Mouse (Mus musculus): ENCODE data around the gene Tspo. TPM values are rescaled to one million over a fixed set of nuclear protein-coding genes. Genes with fewer than 3 reads are reported as not detected.
A peak's percentile ranks its signal among the peaks of the same experiment; 100 is the strongest.

Gene Tspo
- 116 and 132 TPM in 2 replicates for polyA plus RNA-seq (2015; fragmentation: Nextera tagmentation; extraction: Ambion mirVana)

DNA sequence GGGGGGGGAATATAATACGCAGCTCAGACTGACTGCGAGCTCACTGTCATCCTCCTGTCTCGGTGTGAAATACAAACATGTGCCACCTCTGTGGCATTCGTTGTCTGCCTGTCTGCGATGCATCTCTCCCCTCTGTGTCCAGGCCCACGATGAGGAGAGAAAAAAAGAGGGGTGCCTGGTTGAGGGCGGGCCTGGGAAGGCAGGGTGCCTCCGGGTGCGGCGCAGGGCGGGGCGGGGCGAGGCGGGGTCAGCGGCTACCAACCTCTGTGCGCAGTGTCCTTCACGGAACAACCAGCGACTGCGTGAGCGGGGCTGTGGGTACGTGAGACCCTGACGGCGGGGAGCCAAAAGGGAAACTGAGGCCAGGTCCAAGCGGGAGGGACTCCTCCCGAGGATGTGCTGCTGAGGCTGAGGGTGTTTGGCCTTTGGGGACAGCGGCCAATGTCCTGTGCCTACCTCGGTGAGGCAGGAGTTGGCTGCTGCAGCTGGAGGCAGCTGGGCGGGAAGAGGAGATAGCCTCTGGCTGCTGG, at the start of gene Tspo, which contains the start of gene Mcat:
TSS of gene Tspo (plus strand) at position 266 of the 530 bp plus-strand sequence.
TSS of gene Mcat (minus strand) at position 461 of the 530 bp plus-strand sequence.
- H3K4me3 ChIP-seq (replicated peaks; ENCODE audit: low read length), result peak within 1 kb of the TSS; percentile 52
- H3K4me2 ChIP-seq (ENCODE audit: low read depth, low read length), result peak within 1 kb of the TSS; percentile 95
- H3K27ac ChIP-seq (ENCODE audit: low read length), result peak within 1 kb of the TSS; percentile 77
- ATAC-seq (ENCODE audit: insufficient read depth, low FRiP score), result peak; percentile 77
- under 1% methylated on average over 28 of the region's 28 CpGs for WGBS
- no peaks in the 10 kb centered on the region for H3K36me3 ChIP-seq (ENCODE audit: control insufficient read depth, insufficient read depth, low read length)
- no peaks in the 10 kb centered on the region for H3K9me3 ChIP-seq (replicated peaks; ENCODE audit: control insufficient read depth, low read length)
- H3K9ac ChIP-seq (ENCODE audit: low read length), result peak within 1 kb of the TSS; percentile 71
- peaks cover 15% of the 10 kb centered on the region for H3K4me1 ChIP-seq (ENCODE audit: control insufficient read depth, insufficient read depth, low read length)
- no peaks in the 10 kb centered on the region for H3K27me3 ChIP-seq (ENCODE audit: control insufficient read depth, insufficient read depth, low read length)

DNA sequence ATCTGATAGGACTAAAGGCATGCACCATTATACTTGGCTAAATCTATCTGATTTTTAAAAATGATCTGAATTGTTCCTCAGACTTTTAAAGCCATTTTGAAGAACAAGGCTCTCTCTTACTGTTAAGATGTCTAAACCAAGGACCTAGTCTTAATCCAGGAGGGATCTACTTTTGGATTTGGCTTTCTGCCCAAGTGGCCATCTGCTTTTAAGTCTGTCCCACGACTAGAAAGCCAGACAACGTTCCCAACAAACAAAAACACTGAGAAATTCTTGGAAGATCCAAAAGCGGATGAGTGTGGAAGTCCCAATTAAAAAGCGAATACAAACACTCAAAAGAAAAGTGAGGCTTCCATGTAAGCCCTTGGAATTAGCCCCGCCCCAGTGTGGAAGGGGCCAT, 48.4 kb upstream of the Tspo start:
- WGBS, result 57% methylated on average over 5 of the region's 5 CpGs
- H3K4me2 ChIP-seq (ENCODE audit: low read depth, low read length), result no peak overlapping the region
- no peak for ATAC-seq (ENCODE audit: insufficient read depth, low FRiP score)
- no peak overlapping the region for H3K27ac ChIP-seq (ENCODE audit: low read length)
- H3K4me1 ChIP-seq (ENCODE audit: control insufficient read depth, insufficient read depth, low read length), result peaks cover 3% of the 10 kb centered on the region; the same call in 1 of the 2 replicates
- H3K27me3 ChIP-seq (ENCODE audit: control insufficient read depth, insufficient read depth, low read length), result no peaks in the 10 kb centered on the region
- H3K4me3 ChIP-seq (replicated peaks; ENCODE audit: low read length), result no peak overlapping the region
- no peaks in the 10 kb centered on the region for H3K9me3 ChIP-seq (replicated peaks; ENCODE audit: control insufficient read depth, low read length)
- H3K9ac ChIP-seq (ENCODE audit: low read length), result no peak overlapping the region
- no peaks in the 10 kb centered on the region for H3K36me3 ChIP-seq (ENCODE audit: control insufficient read depth, insufficient read depth, low read length)

DNA sequence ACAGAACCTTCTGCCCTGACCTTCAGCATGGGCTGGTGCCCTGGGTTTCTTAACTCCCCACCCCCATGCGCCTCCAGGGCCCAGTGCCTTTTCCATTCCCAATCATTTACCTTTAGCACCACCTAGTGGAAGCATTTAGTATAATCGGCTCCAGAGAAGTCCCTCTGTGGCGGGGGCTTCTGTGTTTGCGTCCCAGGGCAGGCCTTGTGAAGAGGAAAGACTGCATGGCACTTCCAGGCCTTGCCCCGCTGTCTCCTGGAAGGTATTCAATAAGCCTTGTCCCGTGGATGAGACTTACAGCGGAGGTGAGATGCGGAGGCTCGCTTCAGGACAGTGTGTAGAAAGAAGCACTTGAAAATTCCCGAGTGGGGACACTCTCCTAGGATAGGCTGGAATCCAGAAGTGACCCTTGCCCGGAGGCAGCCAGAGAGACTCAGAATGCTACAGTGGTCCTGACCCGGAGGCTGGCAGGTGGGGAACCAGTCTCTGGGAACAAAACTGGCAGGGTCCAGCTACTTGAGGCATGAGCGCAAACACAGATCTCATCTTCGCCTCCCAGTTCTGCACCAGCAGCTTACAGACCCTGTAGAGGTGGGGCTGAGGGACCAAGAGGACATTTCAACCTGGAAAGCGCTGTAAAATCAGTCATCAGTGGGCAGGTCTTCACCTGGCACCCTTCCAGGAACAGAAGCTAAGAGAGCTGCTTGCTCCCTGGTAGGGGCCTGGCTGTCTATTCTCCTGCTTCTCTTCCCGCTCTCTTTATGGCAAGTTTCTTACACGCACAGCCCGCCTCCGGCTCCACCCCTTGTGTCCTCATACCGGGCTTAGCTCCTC, 45.0 kb upstream of the Tspo start:
- Histone ChIP-seq H3K9ac (ENCODE audit: low read length) (peak overlapping the region; percentile 56), H3K9me3 (replicated peaks; ENCODE audit: control insufficient read depth, low read length) (no peaks in the 10 kb centered on the region), H3K4me3 (replicated peaks; ENCODE audit: low read length) (no peak overlapping the region; the same call in 1 of the 2 replicates), H3K4me1 (ENCODE audit: control insufficient read depth, insufficient read depth, low read length) (peaks cover 4% of the 10 kb centered on the region; the same call in 1 of the 2 replicates), H3K27ac (ENCODE audit: low read length) (no peak overlapping the region), H3K36me3 (ENCODE audit: control insufficient read depth, insufficient read depth, low read length) (no peaks in the 10 kb centered on the region), H3K4me2 (ENCODE audit: low read depth, low read length) (0 out of 2 replicates have a peak overlapping the region, but pooled peaks have one; percentile 27), H3K27me3 (ENCODE audit: control insufficient read depth, insufficient read depth, low read length) (no peaks in the 10 kb centered on the region)
- ATAC-seq (ENCODE audit: insufficient read depth, low FRiP score), result peak; percentile 45; the same call in 1 of the 2 replicates
- 30% methylated on average over 20 of the region's 20 CpGs for WGBS

DNA sequence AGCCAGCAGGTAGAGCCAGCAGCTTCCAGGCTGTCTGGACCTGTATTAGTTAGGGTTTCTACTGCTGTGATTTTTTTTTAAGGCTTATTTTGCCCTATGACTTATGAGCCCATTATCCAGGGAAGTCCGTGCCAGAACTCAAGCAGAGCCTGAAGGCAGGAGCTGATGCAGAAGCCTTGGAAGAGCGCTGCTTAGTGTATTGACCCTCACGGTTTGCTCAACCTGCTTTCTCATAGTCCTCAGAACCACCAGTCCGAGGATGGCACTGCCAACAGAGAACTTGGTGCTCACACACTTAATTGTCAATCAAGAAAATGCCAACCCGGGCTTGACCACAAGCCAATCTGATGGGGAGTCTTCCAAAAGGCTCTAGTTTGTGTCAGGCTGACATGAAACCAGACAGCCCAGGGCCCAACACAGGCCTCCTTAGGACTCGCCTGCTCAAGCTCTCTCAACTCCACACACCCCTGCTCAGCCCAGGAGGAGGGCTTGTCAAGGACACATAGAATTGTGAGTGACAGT, 42.5 kb upstream of the Tspo start:
- Histone ChIP-seq H3K9ac (ENCODE audit: low read length) (no peak overlapping the region), H3K27ac (ENCODE audit: low read length) (no peak overlapping the region), H3K36me3 (ENCODE audit: control insufficient read depth, insufficient read depth, low read length) (no peaks in the 10 kb centered on the region), H3K9me3 (replicated peaks; ENCODE audit: control insufficient read depth, low read length) (no peaks in the 10 kb centered on the region), H3K4me3 (replicated peaks; ENCODE audit: low read length) (no peak overlapping the region), H3K4me1 (ENCODE audit: control insufficient read depth, insufficient read depth, low read length) (peaks cover 6% of the 10 kb centered on the region), H3K27me3 (ENCODE audit: control insufficient read depth, insufficient read depth, low read length) (peaks cover 10% of the 10 kb centered on the region), H3K4me2 (ENCODE audit: low read depth, low read length) (no peak overlapping the region)
- 82% methylated on average over 6 of the region's 6 CpGs for WGBS
- ATAC-seq (ENCODE audit: insufficient read depth, low FRiP score), result no peak

DNA sequence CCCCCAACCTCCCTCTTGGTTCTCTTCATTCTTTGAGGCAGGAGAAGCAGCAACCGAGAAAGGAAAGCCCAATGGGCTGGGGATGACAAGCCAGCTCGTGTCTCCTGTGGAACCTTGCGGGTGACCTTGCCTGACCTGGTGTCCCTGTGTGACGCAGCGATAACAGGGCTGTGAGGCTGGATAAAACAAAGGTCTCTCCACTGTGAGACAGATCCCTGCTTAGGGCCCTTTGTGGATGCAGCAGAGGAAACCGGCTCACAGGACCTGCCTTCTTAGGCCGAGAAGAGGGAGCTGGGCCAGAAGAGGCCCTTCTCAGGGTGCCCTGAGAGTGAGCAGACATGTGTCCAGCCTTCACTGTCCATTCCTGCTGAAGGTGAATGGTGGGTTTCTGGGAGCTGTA, 40.2 kb upstream of the Tspo start:
- peaks cover 14% of the 10 kb centered on the region for H3K4me1 ChIP-seq (ENCODE audit: control insufficient read depth, insufficient read depth, low read length)
- no peak overlapping the region for H3K4me3 ChIP-seq (replicated peaks; ENCODE audit: low read length)
- H3K27me3 ChIP-seq (ENCODE audit: control insufficient read depth, insufficient read depth, low read length), result peaks cover 27% of the 10 kb centered on the region
- no peak for ATAC-seq (ENCODE audit: insufficient read depth, low FRiP score)
- no peaks in the 10 kb centered on the region for H3K36me3 ChIP-seq (ENCODE audit: control insufficient read depth, insufficient read depth, low read length)
- H3K9me3 ChIP-seq (replicated peaks; ENCODE audit: control insufficient read depth, low read length), result no peaks in the 10 kb centered on the region
- H3K27ac ChIP-seq (ENCODE audit: low read length), result no peak overlapping the region
- 27% methylated on average over 7 of the region's 7 CpGs for WGBS
- H3K4me2 ChIP-seq (ENCODE audit: low read depth, low read length), result no peak overlapping the region
- H3K9ac ChIP-seq (ENCODE audit: low read length), result peak overlapping the region; percentile 14; the same call in 1 of the 2 replicates

DNA sequence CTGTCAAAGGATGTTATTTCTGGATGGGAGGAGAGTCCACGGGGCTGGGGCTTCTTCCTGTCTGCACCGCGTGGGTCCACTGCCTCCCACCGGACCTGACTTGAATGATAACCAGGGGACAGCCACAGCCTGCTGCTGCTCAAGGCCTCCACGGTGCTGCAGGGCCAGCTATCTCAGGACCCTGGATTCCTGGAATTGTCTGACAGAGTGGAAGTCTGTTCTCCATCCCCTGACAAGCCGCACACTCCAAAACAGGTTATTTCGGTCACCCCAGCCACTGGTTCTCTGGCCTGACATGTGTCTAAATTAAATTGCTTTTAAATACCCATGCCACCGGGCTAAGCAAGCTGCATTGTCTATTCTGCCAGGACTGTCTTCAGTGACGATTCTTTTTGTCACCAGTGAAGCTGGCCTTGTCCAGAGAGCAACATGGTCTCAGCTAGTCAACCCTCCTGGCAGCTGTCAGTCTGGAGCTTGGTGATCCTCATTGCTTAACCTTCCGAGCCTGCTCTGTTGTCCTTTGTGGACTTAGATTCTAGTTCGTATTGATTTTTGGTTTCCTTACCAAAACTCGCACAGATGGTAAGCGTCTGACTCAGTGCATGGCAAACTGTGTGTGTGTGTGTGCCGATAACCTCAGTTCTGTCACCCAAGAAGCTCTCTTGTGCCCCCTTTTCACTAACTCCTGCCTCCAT, 39.6 kb upstream of the Tspo start:
- no peak for ATAC-seq (ENCODE audit: insufficient read depth, low FRiP score)
- Histone ChIP-seq H3K9ac (ENCODE audit: low read length) (peak overlapping the region; percentile 14; the same call in 1 of the 2 replicates), H3K27ac (ENCODE audit: low read length) (no peak overlapping the region), H3K27me3 (ENCODE audit: control insufficient read depth, insufficient read depth, low read length) (peaks cover 27% of the 10 kb centered on the region), H3K4me3 (replicated peaks; ENCODE audit: low read length) (no peak overlapping the region), H3K36me3 (ENCODE audit: control insufficient read depth, insufficient read depth, low read length) (no peaks in the 10 kb centered on the region), H3K9me3 (replicated peaks; ENCODE audit: control insufficient read depth, low read length) (no peaks in the 10 kb centered on the region), H3K4me1 (ENCODE audit: control insufficient read depth, insufficient read depth, low read length) (peaks cover 14% of the 10 kb centered on the region), H3K4me2 (ENCODE audit: low read depth, low read length) (no peak overlapping the region)
- 51% methylated on average over 14 of the region's 14 CpGs for WGBS

DNA sequence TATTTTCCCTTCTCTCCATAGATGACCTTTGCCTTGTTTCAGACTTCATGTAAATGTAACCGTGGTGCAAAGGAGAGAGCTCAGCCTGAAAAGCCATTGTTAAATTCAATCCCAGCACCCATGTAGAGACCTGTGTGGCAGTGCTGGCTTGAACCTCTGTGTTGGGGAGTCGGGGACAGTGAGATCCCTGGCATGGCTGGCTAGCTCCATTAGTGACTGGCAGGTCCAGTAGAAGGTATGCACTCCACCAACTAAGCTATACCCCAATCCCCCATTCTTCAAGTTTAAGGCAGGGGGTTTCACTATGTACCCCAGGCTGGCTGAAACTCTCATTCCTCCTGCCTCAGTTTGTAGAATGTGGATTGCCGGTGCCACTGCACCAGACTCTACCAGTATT, 39.1 kb upstream of the Tspo start:
- no peaks in the 10 kb centered on the region for H3K36me3 ChIP-seq (ENCODE audit: control insufficient read depth, insufficient read depth, low read length)
- H3K9ac ChIP-seq (ENCODE audit: low read length), result no peak overlapping the region

DNA sequence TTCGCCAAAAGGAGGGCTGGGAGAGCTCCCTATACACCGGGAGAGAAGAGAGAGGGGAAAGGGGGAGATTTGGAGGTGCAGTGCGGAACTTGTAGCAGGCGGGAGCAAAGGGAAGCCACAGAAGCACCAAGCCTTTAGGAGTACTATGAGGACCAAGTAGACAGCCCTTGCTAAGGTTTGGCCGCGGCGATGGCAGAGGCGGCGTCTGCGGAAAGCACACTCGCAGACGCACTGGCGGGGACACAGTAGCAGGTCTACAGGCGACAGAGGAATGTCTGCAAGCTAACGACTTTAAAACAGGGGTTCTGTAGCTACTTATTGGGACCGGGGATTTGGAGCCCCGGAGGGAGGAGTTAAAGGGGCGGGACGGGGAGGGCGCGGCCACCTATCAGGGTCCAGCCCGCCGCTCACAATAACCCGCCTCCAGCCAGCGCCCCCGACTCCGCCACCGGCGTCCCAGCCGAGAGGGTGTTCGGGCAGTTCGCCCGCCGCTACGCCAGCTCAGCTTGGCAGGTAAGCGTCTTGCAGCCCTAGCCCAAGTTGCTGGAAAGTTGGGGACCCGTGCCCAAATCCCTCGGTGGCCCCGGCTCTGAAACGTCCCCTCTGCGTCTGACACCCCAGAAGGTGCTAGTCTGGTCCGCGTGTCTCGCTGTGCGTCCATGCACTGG, 36.8 kb upstream of the Tspo start, which contains the start of gene Bik:
TSS of gene Bik (plus strand) at position 439 of the 668 bp plus-strand sequence.
- peak; percentile 54; the same call in 1 of the 2 replicates for ATAC-seq (ENCODE audit: insufficient read depth, low FRiP score)
- Histone ChIP-seq H3K4me1 (ENCODE audit: control insufficient read depth, insufficient read depth, low read length) (peaks cover 20% of the 10 kb centered on the region), H3K36me3 (ENCODE audit: control insufficient read depth, insufficient read depth, low read length) (no peaks in the 10 kb centered on the region), H3K4me3 (replicated peaks; ENCODE audit: low read length) (peak within 1 kb of the TSS; percentile 61), H3K27ac (ENCODE audit: low read length) (no peak within 1 kb of the TSS), H3K9ac (ENCODE audit: low read length) (peak within 1 kb of the TSS; percentile 73), H3K4me2 (ENCODE audit: low read depth, low read length) (peak within 1 kb of the TSS; percentile 93), H3K27me3 (ENCODE audit: control insufficient read depth, insufficient read depth, low read length) (peaks cover 27% of the 10 kb centered on the region), H3K9me3 (replicated peaks; ENCODE audit: control insufficient read depth, low read length) (no peaks in the 10 kb centered on the region)
- WGBS, result under 1% methylated on average over 45 of the region's 45 CpGs

More for the DNA sequence above, 39.1 kb upstream of the Tspo start:
- no peak overlapping the region for H3K4me3 ChIP-seq (replicated peaks; ENCODE audit: low read length)
- peaks cover 14% of the 10 kb centered on the region for H3K4me1 ChIP-seq (ENCODE audit: control insufficient read depth, insufficient read depth, low read length)
- no peaks in the 10 kb centered on the region for H3K9me3 ChIP-seq (replicated peaks; ENCODE audit: control insufficient read depth, low read length)
- H3K27ac ChIP-seq (ENCODE audit: low read length), result no peak overlapping the region
- ATAC-seq (ENCODE audit: insufficient read depth, low FRiP score), result no peak
- peaks cover 27% of the 10 kb centered on the region for H3K27me3 ChIP-seq (ENCODE audit: control insufficient read depth, insufficient read depth, low read length)
- H3K4me2 ChIP-seq (ENCODE audit: low read depth, low read length), result no peak overlapping the region
- WGBS, result 79% methylated on average over 3 of the region's 3 CpGs

Data from stomach, embryonic 16.5 days (tissue).